Mouse (Mus musculus) retina, embryonic 14.5 days (tissue): ENCODE measurements around the gene Cldn13.
"Not testable (repeated sequence)": the region's sequence is repeated elsewhere in the genome, so short reads cannot be mapped to it uniquely, and the experiment has no call there.

ENCODE experiments used
- DNase-seq: peaks from one replicate; pipeline ENCODE4 v3.0.0-alpha.2; 2015; ENCODE audit warnings: low spot score

The Cldn13 gene

DNA sequence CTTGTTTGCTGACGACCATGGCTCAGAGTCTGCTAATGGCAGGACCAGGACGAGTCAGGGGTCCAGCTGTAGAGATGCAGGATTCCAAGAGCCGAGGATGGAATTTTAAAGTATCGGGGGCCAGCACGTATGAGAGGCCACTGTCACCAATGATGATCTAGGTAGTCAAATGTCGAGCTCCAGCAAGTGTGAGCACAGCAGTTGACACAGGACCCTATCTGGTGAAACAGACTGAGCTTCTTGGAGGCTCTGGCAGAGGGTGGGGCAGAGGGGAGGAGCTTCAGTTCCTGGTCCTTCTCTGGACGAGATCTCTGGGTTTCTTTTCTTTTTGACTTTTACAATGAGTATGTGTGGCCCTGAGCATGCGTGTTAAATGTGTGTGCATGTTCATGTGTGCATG lies at the start of gene Cldn13:
Gene Cldn13 (minus strand): TSS at position 216 of the 400 bp plus-strand sequence.
- no peak for DNase-seq

DNA sequence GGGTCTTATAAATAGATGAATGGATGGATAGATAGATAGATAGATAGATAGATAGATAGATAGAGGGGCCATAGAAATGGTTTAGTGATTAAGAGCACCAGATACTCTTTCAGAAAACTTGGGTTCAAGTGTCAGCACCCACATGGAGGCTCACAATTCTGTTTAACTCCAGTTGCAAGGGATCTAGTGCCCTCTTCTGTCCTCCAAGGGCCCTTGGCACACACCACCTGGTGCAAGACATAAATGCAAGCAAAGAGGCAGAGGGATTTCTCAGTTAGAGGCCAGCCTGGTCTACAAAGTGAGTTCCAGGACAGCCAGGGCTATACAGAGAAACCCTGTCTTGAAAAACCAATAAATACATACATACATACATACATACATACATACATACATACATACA lies 49.3 kb upstream of the Cldn13 start:
- not testable (repeated sequence) for DNase-seq

DNA sequence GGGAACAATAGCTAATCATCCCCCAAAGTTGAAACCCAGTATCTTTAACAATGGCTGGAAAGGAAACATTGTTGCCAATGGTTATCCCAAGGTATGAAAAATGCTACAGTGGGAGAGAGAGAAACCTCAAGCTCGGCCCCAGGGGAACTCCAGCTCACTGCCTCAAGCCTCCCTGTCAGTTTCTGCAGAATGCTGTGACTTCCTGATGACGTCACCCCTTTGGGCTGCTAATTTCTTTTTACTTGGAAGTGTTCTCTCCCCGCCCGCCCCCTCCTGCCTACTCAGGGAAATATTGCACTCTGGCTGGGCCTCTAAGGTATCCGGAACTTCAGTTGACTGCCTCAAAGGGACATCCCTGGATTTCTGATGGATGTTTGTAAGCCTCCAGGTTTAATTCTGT lies 48.2 kb upstream of the Cldn13 start:
- DNase-seq = no peak

DNA sequence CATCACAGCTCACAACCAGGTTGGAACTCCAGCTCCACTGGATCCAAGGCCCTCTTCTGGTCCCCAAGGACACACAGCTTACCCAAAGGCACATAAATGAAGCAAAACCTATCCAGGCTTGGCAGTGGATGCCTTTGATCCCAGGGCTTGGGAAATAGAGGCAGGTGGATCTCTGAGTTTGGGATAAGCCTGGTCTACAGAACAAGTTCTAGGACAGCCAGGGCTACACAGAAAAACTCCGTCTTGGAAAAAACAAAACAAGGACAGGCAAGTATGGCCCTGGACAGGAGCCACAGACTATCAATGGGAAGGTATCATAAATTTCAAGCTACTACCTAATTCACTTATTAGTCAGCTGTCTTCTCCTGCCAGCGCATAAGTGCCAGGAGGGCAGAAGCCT lies 46.2 kb upstream of the Cldn13 start:
- no peak for DNase-seq

DNA sequence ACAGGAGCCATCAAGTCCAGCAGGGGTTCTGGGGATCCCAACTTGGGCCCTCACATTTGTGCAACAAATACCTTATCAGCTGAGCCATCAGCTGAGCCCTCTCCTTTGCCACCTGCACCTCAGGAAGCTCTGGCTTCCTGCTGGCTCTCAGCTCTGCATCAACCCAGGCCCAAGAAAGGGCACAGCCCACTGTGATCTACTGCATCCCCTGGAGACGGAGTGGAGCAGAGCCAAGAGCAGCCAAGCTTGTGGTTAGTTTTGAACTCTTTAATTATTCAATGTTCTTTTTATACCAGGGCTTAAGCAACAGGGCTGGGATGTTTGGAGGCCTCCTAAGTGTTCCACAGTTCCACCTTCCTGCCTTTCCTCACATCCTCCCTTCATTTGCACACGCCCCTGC lies 45.1 kb upstream of the Cldn13 start:
- DNase-seq = no peak

DNA sequence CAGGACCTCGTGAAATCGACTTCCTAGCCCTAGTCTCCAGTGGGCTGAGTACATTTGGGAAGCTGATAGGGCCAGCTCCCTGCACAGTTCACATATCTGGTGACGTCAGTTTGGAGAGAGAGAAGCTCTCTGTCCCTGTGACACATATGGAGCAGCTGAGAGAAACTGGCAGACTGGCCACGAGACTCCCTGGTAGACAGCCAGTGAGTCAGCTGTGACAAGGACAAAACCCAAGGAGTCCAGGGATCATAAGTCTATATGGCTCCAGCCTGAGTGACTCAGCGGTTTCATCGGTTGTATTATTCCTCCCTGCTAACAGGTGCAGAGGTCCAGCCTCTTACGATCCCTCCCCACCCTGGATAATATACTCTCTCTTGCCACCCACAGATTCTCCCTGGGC lies 43.8 kb upstream of the Cldn13 start:
- DNase-seq = no peak

DNA sequence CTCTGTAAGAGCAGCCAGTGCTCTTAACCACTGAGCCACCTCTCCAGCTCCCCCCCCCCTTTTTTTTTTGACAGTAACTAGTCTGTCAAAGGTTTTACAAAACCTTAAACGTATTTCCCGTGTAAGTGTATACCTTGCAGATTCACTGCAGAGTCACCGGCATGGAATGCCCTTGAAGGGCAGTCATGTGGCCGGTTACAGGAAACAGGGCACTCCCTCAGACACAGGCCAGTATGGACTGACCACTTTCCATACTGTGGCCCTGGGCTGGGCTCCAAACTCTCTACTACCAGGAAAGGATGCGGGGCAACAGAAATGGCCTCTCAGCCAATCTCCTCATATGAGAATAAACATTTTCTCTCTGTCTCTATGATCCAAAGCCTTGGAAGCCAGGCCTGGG lies 40.2 kb upstream of the Cldn13 start:
- no peak for DNase-seq

DNA sequence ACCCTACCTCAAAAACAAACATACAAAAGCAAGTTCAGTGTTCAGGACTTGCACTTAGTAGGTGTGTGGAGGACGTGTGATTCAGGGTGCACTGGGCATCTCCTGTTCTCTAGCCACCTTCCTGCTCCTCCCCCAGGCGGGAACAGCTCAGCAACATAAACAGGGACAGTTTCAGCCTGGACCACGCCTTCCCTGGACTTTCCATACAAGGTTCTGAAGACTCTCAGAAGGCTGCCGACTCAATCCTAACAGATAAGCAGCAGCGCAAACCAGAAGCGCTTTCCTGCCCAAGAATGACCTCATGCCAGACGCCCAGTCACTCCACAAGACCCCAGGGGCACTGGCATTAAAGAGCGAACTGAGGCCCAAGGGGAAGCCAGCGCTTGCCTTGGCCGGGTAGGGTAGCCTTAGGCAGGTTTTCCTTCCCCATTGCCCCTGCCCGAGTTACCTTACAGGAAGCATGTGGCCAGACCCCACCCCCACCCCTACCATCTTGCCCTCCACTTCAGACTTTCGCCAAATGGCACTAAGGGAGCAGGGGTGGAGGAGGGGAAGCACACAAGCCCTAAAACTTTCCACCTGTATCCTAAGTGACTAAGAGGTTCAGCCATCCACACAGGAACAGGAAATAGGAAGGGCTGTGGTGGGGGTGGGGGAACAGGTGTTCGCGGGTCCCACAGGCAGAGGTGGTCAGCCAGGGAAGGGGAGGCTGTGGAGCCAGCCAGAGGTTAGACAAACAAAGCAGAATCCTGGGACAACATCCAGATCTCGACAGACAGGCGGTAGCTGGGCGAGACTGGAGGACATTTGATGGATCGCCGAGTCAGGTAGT lies 35.9 kb upstream of the Cldn13 start:
- DNase-seq = no peak

DNA sequence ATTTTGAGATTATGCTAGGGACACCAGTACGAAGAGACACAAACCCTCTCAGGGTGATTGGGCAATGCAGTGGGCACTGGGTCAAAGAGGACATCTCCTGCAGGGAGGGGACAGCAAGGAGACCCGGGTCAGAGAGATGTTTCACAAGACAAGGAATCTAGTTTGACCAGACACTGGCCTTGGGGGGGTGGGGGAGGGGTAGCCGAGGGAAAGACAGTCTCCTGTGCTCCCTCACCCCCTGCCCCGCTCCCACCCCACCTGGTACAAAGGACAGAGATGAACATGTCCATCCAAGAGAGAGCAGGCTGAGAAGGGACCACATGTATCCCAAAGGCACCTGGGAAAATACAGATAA lies 32.7 kb upstream of the Cldn13 start:
- no peak for DNase-seq

DNA sequence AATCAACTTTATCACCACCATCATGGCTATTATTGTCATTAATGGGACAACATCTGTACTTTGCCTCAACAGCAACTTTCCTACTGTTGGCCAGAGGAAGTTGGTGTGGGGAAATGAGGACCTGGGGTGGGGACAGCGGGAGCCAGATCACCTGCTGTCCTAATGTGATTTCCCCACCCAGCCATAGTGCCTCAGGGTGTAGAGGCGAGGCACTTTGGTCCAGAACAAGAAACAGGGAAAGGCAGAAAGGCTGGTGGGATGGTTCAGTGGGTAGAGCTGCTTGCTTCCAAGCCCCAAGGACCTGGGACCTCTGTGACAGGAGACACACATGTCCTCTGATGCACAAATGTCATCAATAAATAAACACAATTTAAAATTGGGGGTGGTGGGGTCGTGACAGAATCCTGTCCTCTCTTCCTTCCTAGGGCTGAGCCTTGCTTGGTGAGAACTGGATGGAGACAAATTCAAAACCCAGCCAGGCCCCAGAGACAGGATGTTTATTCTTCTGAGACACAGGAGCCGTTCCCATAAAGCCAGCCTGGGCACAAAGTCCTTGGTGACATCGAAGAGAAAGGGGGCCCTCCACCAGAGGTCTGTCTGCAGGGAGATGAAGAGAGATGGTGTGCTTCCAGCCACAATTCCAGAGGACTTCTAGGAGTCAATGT lies 32.2 kb upstream of the Cldn13 start:
- DNase-seq = no peak

DNA sequence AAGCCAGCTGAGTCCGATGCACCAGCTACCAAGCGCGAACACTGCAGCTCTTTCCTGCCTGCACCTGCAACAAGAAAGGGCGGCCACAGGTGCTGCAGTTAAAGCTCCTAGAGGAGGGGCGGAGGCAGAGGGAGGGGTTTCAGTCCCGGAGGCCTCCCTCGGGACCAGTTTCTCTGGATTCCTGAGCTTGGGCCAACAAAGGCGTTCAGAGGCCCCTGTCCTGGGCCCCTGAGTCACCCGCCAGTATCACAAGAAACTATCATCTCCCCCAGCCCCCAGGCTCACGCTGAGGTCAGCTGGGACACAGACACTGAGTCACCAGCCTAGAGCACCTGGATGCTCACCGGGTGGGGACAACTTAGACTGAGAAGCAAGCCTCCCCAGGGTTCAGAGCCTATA lies 31.5 kb upstream of the Cldn13 start, which contains the start of gene Cldn4:
Gene Cldn4 (minus strand): TSS at position 78 of the 399 bp plus-strand sequence.
- DNase-seq = peak; percentile 20

DNA sequence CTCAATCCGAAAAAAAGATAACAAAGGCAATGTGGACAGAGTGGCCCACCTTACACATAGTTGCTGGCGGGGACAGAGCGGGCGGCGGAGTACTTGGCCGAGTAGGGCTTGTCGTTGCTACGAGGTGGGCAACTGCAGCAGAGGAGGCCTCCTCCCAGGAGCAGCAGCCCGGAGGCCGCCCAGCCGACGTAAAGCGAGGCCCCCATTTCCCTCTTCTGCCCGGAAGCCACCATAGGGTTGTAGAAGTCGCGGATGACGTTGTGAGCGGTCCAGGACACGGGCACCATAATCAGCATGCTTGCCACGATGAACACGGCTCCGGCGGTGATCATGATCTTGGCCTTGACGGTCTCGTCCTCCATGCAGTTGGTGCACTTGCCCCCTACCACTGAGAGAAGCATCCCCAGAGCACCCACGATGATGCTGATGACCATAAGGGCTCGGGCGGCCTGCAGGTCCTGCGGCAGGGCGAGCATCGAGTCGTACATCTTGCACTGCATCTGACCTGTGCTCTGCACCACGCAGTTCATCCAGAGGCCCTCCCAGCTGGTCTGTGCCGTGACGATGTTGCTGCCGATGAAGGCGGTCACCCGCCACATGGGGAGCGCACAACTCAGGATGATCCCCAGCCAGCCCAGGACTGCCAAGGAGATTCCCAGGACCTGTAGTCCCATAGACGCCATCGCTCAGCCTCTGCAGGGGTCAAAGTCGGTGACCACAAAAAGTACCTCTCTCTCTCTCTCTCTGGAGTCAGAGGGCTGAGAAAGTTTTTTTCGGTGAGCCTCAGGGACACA lies 30.9 kb upstream of the Cldn13 start:
- peak; percentile 23 for DNase-seq

DNA sequence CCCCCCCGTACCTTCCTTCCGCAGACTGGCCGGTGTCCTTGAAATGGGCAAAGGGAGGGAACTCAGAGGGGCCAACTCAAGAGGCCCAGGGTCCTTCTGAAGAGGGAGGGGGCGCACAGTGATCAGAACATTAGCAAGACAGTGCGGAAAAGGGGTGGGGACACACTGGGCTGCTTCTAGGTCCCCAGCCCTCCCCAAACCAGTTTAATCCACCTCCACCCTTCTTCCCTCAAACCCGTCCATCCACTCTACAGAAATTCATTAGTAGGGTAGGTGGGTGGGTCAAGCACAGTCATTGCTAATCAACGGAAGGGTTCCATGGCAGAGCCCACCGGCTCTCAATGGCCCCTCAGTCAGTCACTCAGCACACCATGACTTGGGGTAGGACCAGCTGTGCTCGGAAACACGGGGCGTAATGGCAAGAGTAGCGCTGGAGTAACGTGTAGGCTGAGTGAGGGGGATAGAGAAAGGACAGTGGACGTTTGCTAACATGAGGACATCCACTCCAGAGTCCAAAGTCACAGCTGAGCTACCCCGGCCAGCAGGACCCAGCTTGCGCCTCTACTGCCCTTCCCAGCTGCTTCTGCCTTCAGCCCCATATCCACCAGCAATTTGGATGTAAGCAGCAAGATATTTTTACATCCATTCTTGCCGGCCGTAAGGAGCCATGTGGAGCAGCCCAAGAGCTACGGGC lies 30.1 kb upstream of the Cldn13 start:
- no peak for DNase-seq

DNA sequence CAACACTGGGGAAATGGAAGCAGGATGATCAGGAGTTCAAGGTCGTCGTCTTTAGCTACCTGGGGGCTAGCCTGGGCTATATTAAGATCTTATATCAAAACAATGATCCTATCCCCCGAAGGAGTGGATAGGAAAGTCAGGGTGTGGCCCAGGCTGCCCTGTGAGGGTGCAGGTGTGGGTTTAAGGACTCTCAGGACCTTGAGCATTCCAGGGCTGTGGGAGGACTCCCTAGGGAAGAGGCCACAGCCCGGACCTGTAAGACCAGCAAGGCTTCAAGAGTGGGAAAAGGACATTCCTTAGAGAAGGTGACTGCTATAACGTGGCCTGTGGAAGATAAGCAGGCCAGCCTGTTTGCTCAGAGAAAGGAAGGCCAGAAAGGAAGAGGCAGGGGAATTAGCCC lies 28.9 kb upstream of the Cldn13 start:
- DNase-seq = no peak

DNA sequence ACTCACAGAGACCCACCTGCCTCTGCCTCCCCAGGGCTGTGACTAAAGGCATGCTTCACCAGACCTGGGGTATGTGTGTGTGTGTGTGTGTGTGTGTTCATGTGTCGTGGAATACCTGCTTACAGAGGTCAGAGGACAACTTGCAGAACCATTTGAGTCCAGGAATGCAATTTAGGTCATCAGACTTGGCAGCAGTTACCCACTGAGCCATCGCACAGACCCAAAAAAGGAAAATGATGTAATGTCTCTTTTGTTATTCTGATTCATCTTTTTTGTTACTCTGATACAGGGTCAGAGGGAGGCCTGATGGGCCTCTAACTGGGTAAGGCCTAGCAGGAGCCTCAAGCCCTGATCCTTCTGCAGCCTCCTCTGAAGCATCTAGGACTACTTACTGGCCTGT lies 27.4 kb upstream of the Cldn13 start:
- no peak for DNase-seq

DNA sequence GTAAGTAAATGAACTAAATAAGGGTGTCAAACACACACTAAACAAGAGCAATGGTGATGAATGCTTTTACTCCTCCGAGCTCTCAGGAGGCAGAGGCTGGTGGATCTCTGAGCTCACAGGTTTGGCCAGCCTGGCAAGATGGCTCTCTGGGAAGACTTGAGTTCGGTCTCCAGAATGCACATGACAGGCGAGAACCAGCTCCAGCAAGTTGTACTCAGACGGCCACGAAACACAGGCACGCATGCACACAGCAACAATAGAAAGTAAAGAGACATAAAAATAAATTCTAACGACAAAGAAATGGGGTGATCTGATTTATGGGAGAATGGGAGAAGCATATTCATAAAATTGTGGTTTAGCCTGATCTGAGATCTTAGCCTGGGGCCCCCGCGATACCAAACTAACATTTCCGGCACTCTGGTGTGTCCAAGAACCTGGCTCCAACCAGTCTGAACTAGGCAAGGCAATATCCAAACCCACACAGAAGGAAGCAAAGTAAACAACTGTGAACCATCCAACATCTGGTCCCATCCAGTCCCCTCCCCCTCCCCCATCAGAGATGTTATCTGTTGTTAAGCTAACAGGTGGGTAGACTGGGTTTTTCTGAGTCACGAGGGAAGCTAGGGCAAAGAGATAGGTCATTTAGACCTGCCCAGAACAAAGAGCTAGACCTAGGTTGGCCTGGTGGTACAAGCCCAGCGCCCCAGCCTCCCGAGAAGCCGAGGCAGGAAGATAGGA lies 26.3 kb upstream of the Cldn13 start:
- no peak for DNase-seq

DNA sequence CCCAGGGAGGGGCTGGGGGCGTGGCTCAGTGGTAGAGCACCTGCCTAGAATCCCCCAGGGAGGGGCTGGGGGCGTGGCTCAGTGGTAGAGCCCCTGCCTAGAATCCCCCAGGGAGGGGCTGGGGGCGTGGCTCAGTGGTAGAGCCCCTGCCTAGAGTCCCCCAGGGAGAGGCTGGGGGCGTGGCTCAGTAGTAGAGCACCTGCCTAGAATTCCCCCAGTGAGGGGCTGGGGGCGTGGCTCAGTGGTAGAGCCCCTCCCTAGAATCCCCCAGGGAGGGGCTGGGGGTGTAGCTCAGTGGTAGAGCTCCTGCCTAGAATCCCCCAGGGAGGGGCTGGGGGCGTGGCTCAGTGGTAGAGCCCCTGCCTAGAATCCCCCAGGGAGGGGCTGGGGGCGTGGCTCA lies 24.2 kb upstream of the Cldn13 start:
- not testable (repeated sequence) for DNase-seq

DNA sequence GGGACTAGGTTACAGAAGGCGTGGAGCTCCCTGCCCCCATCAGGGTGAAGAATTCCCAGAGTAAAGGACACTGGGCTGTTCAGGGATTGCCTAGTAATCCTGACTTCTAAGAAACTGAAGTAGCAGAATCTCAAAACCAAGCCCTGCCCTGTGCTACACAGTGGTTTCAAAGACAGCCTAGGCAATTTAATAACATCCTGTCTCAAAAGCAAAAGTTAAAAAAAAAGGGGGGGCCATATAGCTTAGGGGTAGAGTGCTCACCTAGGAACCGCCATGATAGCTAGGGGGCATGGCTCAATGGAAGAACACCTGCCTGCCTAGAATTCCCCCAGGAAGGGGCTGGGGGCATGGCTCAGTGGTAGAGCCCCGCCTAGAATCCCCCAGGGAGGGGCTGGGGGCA lies 23.7 kb upstream of the Cldn13 start:
- no peak for DNase-seq

DNA sequence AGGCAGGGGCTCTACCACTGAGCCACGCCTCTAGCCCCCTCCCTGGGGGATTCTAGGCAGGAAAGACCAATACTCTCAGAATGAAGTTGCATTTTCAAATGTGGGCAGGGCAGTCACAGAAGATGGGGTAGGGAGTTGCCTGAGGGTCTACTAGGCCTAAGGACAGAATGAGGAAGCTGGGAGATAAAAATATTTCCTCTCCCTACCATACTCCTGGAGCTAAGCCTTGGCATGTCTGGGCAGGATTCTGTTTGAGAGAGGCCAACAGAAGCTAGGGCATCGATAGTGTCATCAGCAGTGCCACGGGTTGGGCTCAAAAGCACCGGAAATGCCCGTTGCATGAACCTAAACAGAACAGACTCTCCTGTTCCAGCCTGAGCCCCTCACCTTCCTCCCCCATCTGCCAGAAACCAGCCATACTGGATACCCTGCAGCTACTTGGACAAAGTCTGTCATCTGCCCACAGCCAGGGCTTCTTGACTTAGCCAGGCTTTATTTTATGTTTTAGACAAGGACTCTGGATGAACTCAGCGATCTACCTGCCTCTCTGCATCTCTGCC lies 21.4 kb upstream of the Cldn13 start:
- DNase-seq = no peak

DNA sequence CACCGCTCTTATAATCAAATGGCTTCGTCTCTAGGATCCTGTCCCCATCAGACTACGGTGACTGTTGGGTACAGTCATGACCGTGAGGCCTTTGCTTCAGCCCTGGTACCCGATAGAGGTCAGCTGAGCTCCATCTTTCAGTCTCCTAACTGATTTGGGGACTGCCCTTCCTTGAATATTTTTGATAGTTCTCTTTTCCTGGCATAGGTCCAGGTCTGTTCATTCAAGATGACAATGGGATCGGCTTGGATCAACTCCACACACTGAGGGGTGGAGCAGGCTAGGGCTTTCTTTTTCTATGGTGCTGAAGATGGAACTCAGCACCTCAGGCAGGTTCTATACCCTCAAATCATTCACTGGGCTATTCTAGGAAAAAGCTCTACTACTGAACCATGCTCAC lies 20.7 kb upstream of the Cldn13 start:
- no peak for DNase-seq

DNA sequence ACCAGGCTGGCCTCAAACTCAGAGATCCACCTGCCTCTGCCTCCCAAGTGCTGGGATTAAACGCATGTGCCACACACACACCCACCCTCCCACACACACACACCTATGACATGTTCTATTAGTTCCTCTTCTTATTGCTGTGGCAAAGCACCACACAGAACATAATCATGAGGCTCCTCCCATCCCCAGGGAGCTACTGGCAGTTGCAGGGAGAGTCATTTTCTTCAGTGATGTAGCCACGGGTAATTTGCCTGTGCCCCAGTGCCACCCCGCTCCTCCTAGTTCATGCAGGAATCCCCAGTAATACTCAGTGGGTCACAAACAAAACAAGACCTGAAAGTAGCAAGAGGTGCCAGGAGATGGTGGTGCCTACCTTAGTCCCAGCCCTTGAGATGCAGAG lies 19.3 kb upstream of the Cldn13 start:
- no peak for DNase-seq
